In the genomic region with DNA sequence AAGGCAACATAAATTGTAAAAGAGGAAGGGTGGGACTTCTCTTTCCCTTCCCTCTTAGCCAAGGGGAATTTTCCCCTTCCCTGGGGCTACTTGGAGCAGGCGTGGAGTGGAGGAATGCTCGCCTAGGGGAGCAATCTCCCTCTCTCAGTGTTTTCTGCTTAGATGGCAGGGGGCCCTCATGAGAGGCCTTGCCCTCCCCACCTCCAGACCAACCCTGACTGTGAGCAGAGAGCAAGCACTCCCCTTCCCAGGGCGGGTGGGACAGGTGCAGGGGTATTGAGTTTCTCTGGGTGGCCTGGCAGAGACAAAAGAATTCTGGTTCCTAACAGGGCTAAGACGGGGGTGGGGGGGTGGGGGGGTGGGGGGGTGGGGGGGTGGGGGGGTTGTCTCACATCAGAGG, we compare ENCODE assay signal across 23 mouse cellular contexts. TPM values are rescaled to one million over a fixed set of nuclear protein-coding genes. Genes with fewer than 3 reads are reported as not detected.
DNase-seq lines count a peak whose midpoint lies in the region; ATAC-seq lines count a peak whose summit lies in the region.
"Had no signal": no experiment of that assay in that cellular context is flagged by ENCODE, and none has a peak within 500 bp of the region (broad histone marks: within the 10 kb centered on the region; RNA-seq: fewer than 3 reads in every experiment).

No protein-coding gene starts in this region.

- no peak for ATAC-seq in midbrain, embryonic 14.5 days (ENCODE audit: low FRiP score, low TSS enrichment)
- no peak for ATAC-seq in midbrain, embryonic 15.5 days (replicated peaks)
- peak; percentile 68 for ATAC-seq in embryonic facial prominence, embryonic 14.5 days (ENCODE audit: low read depth)
- ATAC-seq: forebrain, embryonic 15.5 days had no signal

- no peaks in the 10 kb centered on the region for H3K9me3 ChIP-seq in midbrain, embryonic 14.5 days (ENCODE audit: control insufficient read depth, low read length)
- no peaks in the 10 kb centered on the region for H3K9me3 ChIP-seq in midbrain, embryonic 15.5 days
- no peaks in the 10 kb centered on the region for H3K9me3 ChIP-seq in embryonic facial prominence, embryonic 14.5 days (ENCODE audit: control insufficient read depth, low read length)
- H3K9me3 ChIP-seq: forebrain, embryonic 15.5 days; heart, embryonic 15.5 days; stomach, embryonic 15.5 days had no signal

- no peak overlapping the region for H3K4me2 ChIP-seq in midbrain, embryonic 14.5 days (ENCODE audit: low read length)
- H3K4me2 ChIP-seq in midbrain, embryonic 15.5 days, result no peak overlapping the region
- no peak overlapping the region for H3K4me2 ChIP-seq in embryonic facial prominence, embryonic 14.5 days (ENCODE audit: low read depth, low read length)
- H3K4me2 ChIP-seq: forebrain, embryonic 15.5 days; heart, embryonic 15.5 days; midbrain, embryonic 11.5 days; stomach, embryonic 15.5 days had no signal

- DNase-seq in gastrocnemius, postnatal 10 days, result peak; percentile 9
- no peak for DNase-seq in gastrocnemius, adult 8-10 months (ENCODE audit: low spot score in 2 of 2)
- peak; percentile 1 for DNase-seq in midbrain, embryonic 14.5 days
- peak; percentile 68 for DNase-seq in embryonic facial prominence, embryonic 14.5 days (ENCODE audit: low spot score)
- no peak for DNase-seq in frontal cortex, postnatal 14 days (ENCODE audit: low spot score in 2 of 2)
- DNase-seq in frontal cortex, postnatal 10 days (ENCODE audit: low spot score in 2 of 2), result no peak
- DNase-seq: adrenal gland, adult 8-10 months; B cell, adult 2 months; cerebellum, postnatal 10 days; heart, adult 2 months; kidney, adult 11 months; kidney, postnatal 10 days; lung, adult 18-20 months; right cerebral cortex, postnatal 14 days; thymus, adult 2 months had no signal

- no peak overlapping the region for H3K4me3 ChIP-seq in midbrain, embryonic 14.5 days (replicated peaks; ENCODE audit: low read depth, low read length)
- no peak overlapping the region for H3K4me3 ChIP-seq in midbrain, embryonic 15.5 days
- no peak overlapping the region for H3K4me3 ChIP-seq in embryonic facial prominence, embryonic 14.5 days (ENCODE audit: low read depth, low read length)
- H3K4me3 ChIP-seq: forebrain, embryonic 15.5 days; heart, adult 2 months; heart, embryonic 15.5 days; stomach, embryonic 15.5 days had no signal

- H3K4me1 ChIP-seq in midbrain, embryonic 14.5 days (ENCODE audit: control insufficient read depth, insufficient read depth, low read length), result no peaks in the 10 kb centered on the region
- peaks cover 3% of the 10 kb centered on the region for H3K4me1 ChIP-seq in midbrain, embryonic 15.5 days
- no peaks in the 10 kb centered on the region for H3K4me1 ChIP-seq in embryonic facial prominence, embryonic 14.5 days (ENCODE audit: control insufficient read depth, insufficient read depth, low read length)
- H3K4me1 ChIP-seq: forebrain, embryonic 15.5 days; heart, embryonic 15.5 days; stomach, embryonic 15.5 days had no signal

- no peaks in the 10 kb centered on the region for H3K36me3 ChIP-seq in midbrain, embryonic 14.5 days (ENCODE audit: control insufficient read depth, insufficient read depth, low read length)
- no peaks in the 10 kb centered on the region for H3K36me3 ChIP-seq in midbrain, embryonic 15.5 days (replicated peaks)
- no peaks in the 10 kb centered on the region for H3K36me3 ChIP-seq in embryonic facial prominence, embryonic 14.5 days (ENCODE audit: control insufficient read depth, insufficient read depth, low read length)
- H3K36me3 ChIP-seq: forebrain, embryonic 15.5 days; heart, embryonic 15.5 days; stomach, embryonic 15.5 days had no signal

- H3K9ac ChIP-seq in midbrain, embryonic 14.5 days (replicated peaks; ENCODE audit: low read length), result no peak overlapping the region
- no peak overlapping the region for H3K9ac ChIP-seq in midbrain, embryonic 15.5 days
- H3K9ac ChIP-seq in embryonic facial prominence, embryonic 14.5 days (ENCODE audit: low read depth, low read length), result no peak overlapping the region
- H3K9ac ChIP-seq: forebrain, embryonic 15.5 days; heart, embryonic 15.5 days; stomach, embryonic 15.5 days had no signal

- 10% methylated on average over 4 of the region's 4 CpGs for WGBS in midbrain, embryonic 14.5 days
- 7% methylated on average over 3 of the region's 4 CpGs for WGBS in midbrain, embryonic 15.5 days
- 7% methylated on average over 3 of the region's 4 CpGs for WGBS in embryonic facial prominence, embryonic 14.5 days

- H3K27ac ChIP-seq in midbrain, embryonic 14.5 days (replicated peaks; ENCODE audit: low read depth, low read length), result no peak overlapping the region
- no peak overlapping the region for H3K27ac ChIP-seq in midbrain, embryonic 15.5 days
- H3K27ac ChIP-seq in embryonic facial prominence, embryonic 14.5 days (replicated peaks; ENCODE audit: low read depth, low read length), result no peak overlapping the region
- H3K27ac ChIP-seq: forebrain, embryonic 15.5 days; heart, adult 2 months; heart, embryonic 15.5 days; stomach, embryonic 15.5 days had no signal

- H3K27me3 ChIP-seq in midbrain, embryonic 14.5 days (ENCODE audit: control insufficient read depth, insufficient read depth, low read length), result no peaks in the 10 kb centered on the region
- no peaks in the 10 kb centered on the region for H3K27me3 ChIP-seq in midbrain, embryonic 15.5 days (replicated peaks)
- no peaks in the 10 kb centered on the region for H3K27me3 ChIP-seq in embryonic facial prominence, embryonic 14.5 days (replicated peaks; ENCODE audit: control insufficient read depth, insufficient read depth, low read length)
- H3K27me3 ChIP-seq: forebrain, embryonic 15.5 days; heart, embryonic 15.5 days; stomach, embryonic 15.5 days had no signal

RNA-seq across cellular contexts. Expression of a gene that starts 24.9 kb away (rescaled TPM):
- total RNA-seq in gastrocnemius, postnatal 10 days (2021), result 10 to 100 TPM; 67.8 to 75.2 TPM
- total RNA-seq in gastrocnemius, adult 8-10 months (2022), result 10 to 100 TPM; 41.9 to 51.2 (median 47.9) TPM
- 163 and 183 TPM in 2 replicates for polyA plus RNA-seq in midbrain, embryonic 14.5 days (2014; fragmentation: Nextera tagmentation; extraction: Ambion mirVana)
- 161 and 164 TPM in 2 replicates for polyA plus RNA-seq in midbrain, embryonic 15.5 days (2015; fragmentation: Nextera tagmentation; extraction: Ambion mirVana)
- 189 and 195 TPM in 2 replicates for polyA plus RNA-seq in embryonic facial prominence, embryonic 14.5 days (2014; fragmentation: Nextera tagmentation; extraction: Ambion mirVana)

RNA-seq across cellular contexts. Expression of a gene that starts 25.5 kb away (rescaled TPM):
- 1 to 10 TPM; 2.9 to 3.5 TPM for total RNA-seq in gastrocnemius, postnatal 10 days (2021)
- total RNA-seq in gastrocnemius, adult 8-10 months (2022), result 1 to 10 TPM; 6.1 to 7.9 (median 6.7) TPM
- polyA plus RNA-seq in midbrain, embryonic 14.5 days (2014; fragmentation: Nextera tagmentation; extraction: Ambion mirVana), result 19.2 and 19.6 TPM in 2 replicates
- polyA plus RNA-seq in midbrain, embryonic 15.5 days (2015; fragmentation: Nextera tagmentation; extraction: Ambion mirVana), result 26.9 and 29.1 TPM in 2 replicates
- 14.9 and 17.6 TPM in 2 replicates for polyA plus RNA-seq in embryonic facial prominence, embryonic 14.5 days (2014; fragmentation: Nextera tagmentation; extraction: Ambion mirVana)

RNA-seq across cellular contexts. Expression of a gene that starts 31.3 kb away (rescaled TPM):
- total RNA-seq in gastrocnemius, postnatal 10 days (2021), result 10 to 100 TPM; 20.0 to 29.6 TPM
- total RNA-seq in gastrocnemius, adult 8-10 months (2022), result 10 to 100 TPM; 25.5 to 30.8 (median 27.9) TPM
- polyA plus RNA-seq in midbrain, embryonic 14.5 days (2014; fragmentation: Nextera tagmentation; extraction: Ambion mirVana), result 11.8 and 17.2 TPM in 2 replicates
- 14.9 and 16.2 TPM in 2 replicates for polyA plus RNA-seq in midbrain, embryonic 15.5 days (2015; fragmentation: Nextera tagmentation; extraction: Ambion mirVana)
- 29.1 and 30.2 TPM in 2 replicates for polyA plus RNA-seq in embryonic facial prominence, embryonic 14.5 days (2014; fragmentation: Nextera tagmentation; extraction: Ambion mirVana)

RNA-seq across cellular contexts. Expression of a gene that starts 54.8 kb away (rescaled TPM):
- under 1 TPM; 0.09 to 0.28 TPM for total RNA-seq in gastrocnemius, postnatal 10 days (2021)
- under 1 TPM; 0.07 to 0.24 (median 0.15) TPM for total RNA-seq in gastrocnemius, adult 8-10 months (2022)
- polyA plus RNA-seq in midbrain, embryonic 14.5 days (2014; fragmentation: Nextera tagmentation; extraction: Ambion mirVana), result 0.08 TPM in 2 replicates
- polyA plus RNA-seq in midbrain, embryonic 15.5 days (2015; fragmentation: Nextera tagmentation; extraction: Ambion mirVana), result 0.08 TPM in 1 of 2 replicates, not detected in the other
- polyA plus RNA-seq in embryonic facial prominence, embryonic 14.5 days (2014; fragmentation: Nextera tagmentation; extraction: Ambion mirVana), result 0.19 TPM in 1 of 2 replicates, not detected in the other
- total RNA-seq: hematopoietic stem cell, adult 5-6 weeks had no signal
- polyA plus RNA-seq: brain, embryonic 14.5 days; forebrain, embryonic 15.5 days; midbrain, embryonic 11.5 days; neural tube, embryonic 14.5 days had no signal

Comparison
In these comparisons a context has a peak if more than half of its experiments do, and no peak if none do; other contexts are left out.
1. DNase-seq: peak in gastrocnemius, postnatal 10 days (single experiment), midbrain, embryonic 14.5 days (single experiment) and embryonic facial prominence, embryonic 14.5 days (single experiment); none in gastrocnemius, adult 8-10 months (0 of 2), frontal cortex, postnatal 14 days (0 of 2) and frontal cortex, postnatal 10 days (0 of 2).